Mouse (Mus musculus) heart, postnatal 36 days (tissue): ENCODE data around the gene H2-T23. TPM values are rescaled to one million over a fixed set of nuclear protein-coding genes. Genes with fewer than 3 reads are reported as not detected.
A peak's percentile ranks its signal among the peaks of the same experiment; 100 is the strongest.

Experiments
- DNase-seq, 2 experiments: peaks; one replicate each; pipeline ENCODE4 v3.0.0; 2021 to 2022
- intact Hi-C: fragments of 180-260 bp; cut with DNase I; formaldehyde crosslinking; loops from one replicate; pipeline ENCODE4 v1.15.1; 2025
- total RNA-seq, 2 experiments: library from RNA; stranded (reverse); gene quantifications; 2 replicates each; pipeline ENCODE4 v1.2.3; 2021

The H2-T23 gene
- total RNA-seq, 2 experiments from 2014 or later: 23.7 to 38.9 TPM

DNA sequence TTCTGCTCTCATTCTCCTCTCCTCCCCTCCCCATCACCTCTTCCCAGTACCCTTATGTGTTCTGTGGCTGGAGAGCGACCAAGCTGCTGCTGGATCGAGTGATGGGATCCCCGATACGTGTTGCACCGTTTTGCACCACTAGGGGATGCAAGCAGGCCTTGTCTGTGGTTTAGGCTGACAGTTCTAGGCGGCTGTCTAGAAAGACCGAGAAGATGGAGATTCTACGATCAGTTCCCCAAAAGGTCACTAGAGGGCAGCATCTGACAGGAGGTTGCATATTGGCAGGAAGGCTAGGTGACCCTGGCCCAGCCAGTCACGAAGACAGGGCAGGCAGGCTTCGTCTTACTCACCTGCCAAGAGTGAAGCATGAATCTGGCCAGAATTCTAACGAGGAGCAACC is 35.7 kb downstream of the H2-T23 start:
- intact Hi-C loops: loop anchor here (1.0 to 2.0 kb wide), 4 partner anchors 23 to 196 kb away; partner anchors contain the start of gene H2-T24
- DNase-seq: peak; percentile 97

DNA sequence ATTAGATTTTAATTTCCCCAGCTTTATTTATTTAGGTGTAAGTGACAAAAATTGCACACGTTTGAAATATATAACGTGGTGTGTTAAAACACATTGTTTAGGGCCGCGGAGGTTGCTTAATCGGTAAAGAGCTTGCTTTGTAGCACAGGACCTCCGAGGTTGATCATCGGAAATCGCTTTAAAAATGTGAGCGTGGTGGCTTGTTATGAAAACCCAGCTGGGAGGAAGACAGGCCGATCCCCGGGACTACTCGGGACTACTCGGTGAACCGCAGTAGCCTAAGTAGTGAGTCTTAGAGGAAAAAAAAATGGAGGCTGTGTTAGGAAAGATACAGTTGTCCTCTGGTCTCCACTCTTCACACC is 37.8 kb downstream of the H2-T23 start:
- no peak for DNase-seq
- intact Hi-C loops: loop anchor here (5.0 kb wide), 1 partner anchor 168 kb away; no protein-coding TSS in a partner anchor

DNA sequence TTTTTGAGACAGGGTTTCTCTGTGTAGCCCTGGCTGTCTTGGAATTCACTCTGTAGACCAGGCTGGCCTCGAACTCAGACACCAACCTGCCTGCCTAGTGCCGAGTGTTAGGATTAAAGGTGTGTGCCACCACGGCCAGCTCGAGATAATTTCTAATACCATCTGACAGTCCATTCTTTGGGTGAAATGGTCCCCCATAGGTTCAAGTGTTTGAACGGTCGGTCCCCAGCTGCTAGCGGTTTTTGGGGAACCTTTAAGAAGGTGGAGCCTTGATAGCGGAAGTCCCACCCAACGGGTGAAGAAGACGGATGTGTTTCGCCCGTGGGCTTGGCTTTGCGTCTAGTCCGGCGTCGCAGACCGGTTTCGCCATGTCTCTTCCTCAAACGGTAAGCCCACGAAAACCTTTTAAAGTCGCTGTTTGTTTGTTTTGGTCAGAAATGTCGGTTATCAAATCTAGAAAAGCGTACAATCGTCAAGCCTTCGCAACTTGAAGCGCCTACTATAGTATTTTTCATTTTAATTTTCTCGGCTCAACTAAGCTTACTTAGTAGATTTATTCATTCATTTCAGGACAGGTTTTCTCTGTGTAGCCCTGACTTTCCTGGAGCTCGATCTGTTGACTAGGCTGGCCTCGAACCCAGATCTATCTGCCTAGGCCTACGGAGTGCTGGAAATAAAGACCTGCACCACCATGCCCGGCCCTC is 38.3 kb downstream of the H2-T23 start:
- peak; percentile 79 to 80 for DNase-seq

DNA sequence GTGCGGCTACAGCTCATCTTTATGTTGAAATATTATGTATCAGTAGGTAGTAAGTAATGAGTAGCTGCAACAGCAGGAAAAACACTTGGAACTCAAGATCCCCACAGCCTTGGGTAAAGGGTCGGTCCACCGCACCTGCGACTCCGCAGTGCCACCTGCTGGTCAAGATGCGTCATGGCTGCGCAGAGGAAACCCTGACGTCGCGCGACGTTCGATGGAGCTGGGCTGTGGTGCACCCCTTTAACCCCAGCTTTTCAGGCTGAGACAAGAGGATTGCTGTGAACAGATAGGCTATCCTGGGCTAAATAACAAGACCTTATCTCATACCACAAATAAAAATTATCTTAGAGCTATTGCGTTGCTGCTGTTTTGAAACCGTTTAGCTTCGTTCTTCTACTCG is 39.0 kb downstream of the H2-T23 start:
- peak; percentile 84 to 85 for DNase-seq
- intact Hi-C loops: loop anchor here (1.0 to 5.0 kb wide), 2 partner anchors 56 to 166 kb away; no protein-coding TSS in a partner anchor

More for the DNA sequence above, 38.3 kb downstream of the H2-T23 start:
- intact Hi-C loops: loop anchor here (5.0 kb wide), 1 partner anchor 167 kb away; no protein-coding TSS in a partner anchor

DNA sequence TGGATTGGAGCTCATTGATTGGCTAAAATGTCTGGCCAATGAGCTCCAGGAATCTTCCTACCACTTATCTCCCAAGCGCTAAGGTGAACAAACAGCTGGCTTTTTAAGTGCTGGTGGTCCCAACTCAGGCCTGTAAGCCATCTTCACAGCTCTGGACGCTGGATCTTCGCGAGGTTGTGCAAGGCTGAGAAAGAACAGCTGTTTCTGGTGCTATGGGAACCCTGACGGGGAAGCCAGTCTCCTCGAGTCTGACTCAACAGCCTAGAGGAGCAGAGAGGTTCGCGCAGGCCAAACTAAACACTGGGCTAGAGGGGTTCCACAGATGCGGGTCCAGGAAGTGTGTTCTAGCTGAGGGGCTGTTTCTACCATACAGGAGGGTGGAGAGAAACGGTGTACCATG is 40.9 kb downstream of the H2-T23 start:
- intact Hi-C loops: loop anchor here (5.0 kb wide), 1 partner anchor 164 kb away; no protein-coding TSS in a partner anchor
- DNase-seq: no peak

DNA sequence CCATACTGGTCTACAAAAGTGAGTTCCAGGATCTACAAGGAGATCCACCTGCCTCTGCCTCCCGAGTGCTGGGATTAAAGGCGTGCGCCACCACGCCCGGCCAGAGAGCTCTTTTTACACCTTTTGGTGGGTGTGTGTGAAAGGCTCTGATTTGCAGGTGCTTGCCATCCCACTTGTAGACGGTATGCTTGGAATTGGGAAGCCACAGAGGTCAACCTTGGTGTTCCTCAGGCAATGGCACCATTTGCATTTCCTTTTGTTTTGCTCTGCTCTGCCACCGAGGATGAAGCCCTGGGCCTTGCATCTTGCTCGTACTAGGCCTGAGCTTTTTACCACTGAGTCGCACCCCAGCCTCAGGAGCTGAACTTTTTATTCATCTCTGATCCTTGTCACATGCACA is 50.9 kb downstream of the H2-T23 start:
- DNase-seq: no peak
- intact Hi-C loops: loop anchor here (5.0 kb wide), 1 partner anchor 59 kb away; no protein-coding TSS in a partner anchor

DNA sequence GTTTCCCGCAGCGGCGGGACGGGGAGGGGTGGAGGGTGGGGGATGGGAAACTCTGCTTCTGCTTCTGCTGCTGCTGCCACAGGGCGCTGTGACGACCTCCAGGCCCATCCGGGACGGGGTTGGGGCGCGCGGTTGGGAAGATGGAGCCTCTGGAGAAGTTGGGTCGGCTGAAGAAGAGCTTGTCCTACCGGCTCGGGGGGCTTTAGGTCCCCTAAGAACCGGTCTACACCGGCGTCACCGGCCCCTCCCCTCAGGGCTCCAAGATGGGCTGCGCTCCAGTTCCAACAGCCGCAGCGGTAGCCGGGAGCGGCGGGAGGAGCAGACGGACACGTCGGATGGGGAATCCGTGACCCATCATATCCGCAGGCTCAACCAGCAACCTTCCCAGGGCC is 52.3 kb downstream of the H2-T23 start:
- intact Hi-C loops: loop anchor here (5.0 kb wide), 1 partner anchor 58 kb away; no protein-coding TSS in a partner anchor

More for the DNA sequence above, 52.3 kb downstream of the H2-T23 start:
- DNase-seq: peak; percentile 55 to 67

Other genes with a start within 250 kb of the H2-T23 start
- 10 to 100 TPM; 26.8 to 43.0 TPM for gene Ier3, start 211.2 kb downstream of the H2-T23 start, total RNA-seq
- 100 to 1,000 TPM; 154 to 159 TPM for gene Flot1, start 209.6 kb downstream of the H2-T23 start, total RNA-seq
- gene Tubb5, start 194.5 kb downstream of the H2-T23 start, total RNA-seq: 10 to 100 TPM; 87.6 to 91.6 TPM
- gene Mdc1, start 191.3 kb downstream of the H2-T23 start, total RNA-seq: 10 to 100 TPM; 12.2 to 14.2 TPM
- gene Nrm, start 171.5 kb downstream of the H2-T23 start, total RNA-seq: 1 to 10 TPM; 2.3 to 2.4 TPM
- gene Ppp1r18, start 167.3 kb downstream of the H2-T23 start, total RNA-seq: 10 to 100 TPM; 15.6 to 17.0 TPM
- gene Dhx16, start 153.0 kb downstream of the H2-T23 start, total RNA-seq: 10 to 100 TPM; 19.2 to 22.2 TPM
- gene 2310061I04Rik, start 135.4 kb downstream of the H2-T23 start, total RNA-seq: 100 to 1,000 TPM; 109 to 112 TPM
- gene Atat1, start 122.8 kb downstream of the H2-T23 start, total RNA-seq: 1 to 10 TPM; 6.6 to 6.8 TPM
- gene Mrps18b, start 116.5 kb downstream of the H2-T23 start, total RNA-seq: 10 to 100 TPM; 51.6 to 53.4 TPM
- 10 to 100 TPM; 22.6 to 44.3 TPM for gene Ppp1r10, start 116.4 kb downstream of the H2-T23 start, total RNA-seq
- 10 to 100 TPM; 69.8 to 73.4 TPM for gene Abcf1, start 63.1 kb downstream of the H2-T23 start, total RNA-seq
- 10 to 100 TPM; 28.6 to 32.7 TPM for gene Gnl1, start 53.0 kb downstream of the H2-T23 start, total RNA-seq
- gene Prr3, start 52.6 kb downstream of the H2-T23 start, total RNA-seq: 1 to 10 TPM; 3.9 to 6.3 TPM
- 10 to 100 TPM in 1 of 2 experiments, 1 to 10 TPM in 1; 6.5 to 14.0 TPM for gene H2-T24, start 12.3 kb downstream of the H2-T23 start, total RNA-seq
- 1 to 10 TPM; 9.5 to 10.0 TPM for gene H2-T22, start 9.9 kb upstream of the H2-T23 start, total RNA-seq
- not detected for gene Gm6034, start 10.1 kb upstream of the H2-T23 start, total RNA-seq
- gene Gm11127, start 25.5 kb upstream of the H2-T23 start, total RNA-seq: 1 to 10 TPM; 3.4 to 4.3 TPM
- gene Gm19684, start 88.8 kb upstream of the H2-T23 start, total RNA-seq: under 1 TPM; 0.19 to 0.22 TPM
- not detected for gene Gm7030, start 96.6 kb upstream of the H2-T23 start, total RNA-seq
- not detected for gene Gm8909, start 135.7 kb upstream of the H2-T23 start, total RNA-seq
- gene H2-T3, start 157.4 kb upstream of the H2-T23 start, total RNA-seq: not detected
- gene Rpp21, start 225.2 kb upstream of the H2-T23 start, total RNA-seq: 10 to 100 TPM; 39.6 to 41.1 TPM
- 1 to 10 TPM; 6.5 to 7.6 TPM for gene Trim39, start 239.4 kb upstream of the H2-T23 start, total RNA-seq